Comparison of ENCODE assay signal across 10 mouse cellular contexts in the genomic region with DNA sequence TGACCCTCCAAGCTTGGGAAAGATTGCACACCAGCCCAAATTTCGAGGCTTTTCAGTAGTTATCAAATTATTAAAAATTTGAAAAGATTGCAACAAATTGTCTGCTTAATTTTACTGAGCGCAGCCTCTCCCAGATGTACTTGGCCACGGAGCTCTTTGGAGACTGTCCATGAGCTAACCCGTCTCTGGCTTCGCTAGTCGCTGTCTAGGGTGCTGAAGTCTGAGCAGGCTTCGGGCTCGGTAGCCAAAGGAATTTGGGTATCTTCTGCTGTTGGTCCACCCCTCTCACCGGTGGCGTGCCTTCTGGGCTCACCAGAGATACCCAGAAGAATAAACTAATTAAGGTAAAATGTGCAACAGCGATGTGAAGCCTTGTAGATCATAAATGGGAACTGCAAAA.
DNase-seq lines count a peak whose midpoint lies in the region; ATAC-seq and TF ChIP-seq lines count a peak whose summit lies in the region.
"Had no signal": no experiment of that assay in that cellular context is flagged by ENCODE, and none has a peak within 500 bp of the region (broad histone marks: within the 10 kb centered on the region; RNA-seq: fewer than 3 reads in every experiment).

No protein-coding gene starts in this region.

- no peak overlapping the region for H3K9ac ChIP-seq in limb, embryonic 14.5 days (ENCODE audit: low read depth, low read length, severe bottlenecking)
- H3K9ac ChIP-seq: embryonic facial prominence, embryonic 12.5 days; liver, embryonic 13.5 days had no signal

- peak; percentile 34 for DNase-seq in right cerebral cortex, postnatal 4 days
- DNase-seq in right cerebral cortex, adult 18-20 months, result no peak
- DNase-seq in adrenal gland, postnatal 25 days, result peak; percentile 74
- DNase-seq in heart, embryonic 10.5 days (ENCODE audit: low spot score), result peak; percentile 83
- DNase-seq in limb, embryonic 14.5 days (ENCODE audit: low spot score), result peak; percentile 77
- peak; percentile 87 for DNase-seq in testis, postnatal 10 days (ENCODE audit: low spot score)
- DNase-seq in cerebellum, postnatal 25 days, result no peak
- DNase-seq: liver, embryonic 13.5 days had no signal

- H3K36me3 ChIP-seq in heart, embryonic 10.5 days, result no peaks in the 10 kb centered on the region
- no peaks in the 10 kb centered on the region for H3K36me3 ChIP-seq in limb, embryonic 14.5 days (ENCODE audit: control insufficient read depth, insufficient read depth, low read length)
- H3K36me3 ChIP-seq: embryonic facial prominence, embryonic 12.5 days; liver, embryonic 13.5 days had no signal

- H3K9me3 ChIP-seq in heart, embryonic 10.5 days, result no peaks in the 10 kb centered on the region
- no peaks in the 10 kb centered on the region for H3K9me3 ChIP-seq in limb, embryonic 14.5 days (ENCODE audit: control insufficient read depth, low read length)
- H3K9me3 ChIP-seq: embryonic facial prominence, embryonic 12.5 days; liver, embryonic 13.5 days had no signal

- H3K4me3 ChIP-seq in heart, embryonic 10.5 days, result no peak overlapping the region
- no peak overlapping the region for H3K4me3 ChIP-seq in limb, embryonic 14.5 days (replicated peaks; ENCODE audit: low read length)
- H3K4me3 ChIP-seq: embryonic facial prominence, embryonic 12.5 days; liver, embryonic 13.5 days had no signal

- no peak for ATAC-seq in limb, embryonic 14.5 days (ENCODE audit: low FRiP score, low read depth)
- ATAC-seq in erythroid progenitor cell, adult 5-6 weeks (replicated peaks; ENCODE audit: low FRiP score, poor library complexity, severe bottlenecking), result no peak

- WGBS in heart, embryonic 10.5 days, result 6% methylated on average over 11 of the region's 11 CpGs
- WGBS in limb, embryonic 14.5 days, result 3% methylated on average over 11 of the region's 11 CpGs

- no peaks in the 10 kb centered on the region for H3K4me1 ChIP-seq in heart, embryonic 10.5 days
- no peaks in the 10 kb centered on the region for H3K4me1 ChIP-seq in limb, embryonic 14.5 days (ENCODE audit: control insufficient read depth, insufficient read depth, low read length)
- H3K4me1 ChIP-seq: embryonic facial prominence, embryonic 12.5 days; liver, embryonic 13.5 days had no signal

- H3K4me2 ChIP-seq in limb, embryonic 14.5 days (replicated peaks; ENCODE audit: low read depth, low read length, severe bottlenecking), result no peak overlapping the region
- H3K4me2 ChIP-seq: embryonic facial prominence, embryonic 12.5 days; liver, embryonic 13.5 days had no signal

- TF ChIP-seq POLR2A in limb, embryonic 14.5 days (IDR thresholded peaks at IDR 0.05; ENCODE audit: borderline replicate concordance, extremely low read depth, insufficient read depth, insufficient read length), result no peak

- H3K27me3 ChIP-seq in heart, embryonic 10.5 days (ENCODE audit: insufficient read depth, poor library complexity, severe bottlenecking), result peaks cover 60% of the 10 kb centered on the region; the same call in 1 of the 2 replicates
- no peaks in the 10 kb centered on the region for H3K27me3 ChIP-seq in limb, embryonic 14.5 days (ENCODE audit: control insufficient read depth, insufficient read depth, low read length)
- H3K27me3 ChIP-seq: embryonic facial prominence, embryonic 12.5 days; liver, embryonic 13.5 days had no signal

- H3K27ac ChIP-seq in heart, embryonic 10.5 days, result no peak overlapping the region
- H3K27ac ChIP-seq in limb, embryonic 14.5 days (replicated peaks; ENCODE audit: low read depth, low read length), result no peak overlapping the region
- H3K27ac ChIP-seq: embryonic facial prominence, embryonic 12.5 days; liver, embryonic 13.5 days had no signal

Comparison
In these comparisons a context has a peak if more than half of its experiments do, and no peak if none do; other contexts are left out.
1. DNase-seq: peak in right cerebral cortex, postnatal 4 days (single experiment), adrenal gland, postnatal 25 days (single experiment), heart, embryonic 10.5 days (single experiment), limb, embryonic 14.5 days (single experiment) and testis, postnatal 10 days (single experiment); none in right cerebral cortex, adult 18-20 months (single experiment) and cerebellum, postnatal 25 days (0 of 2).